Mouse (Mus musculus) liver, embryonic 14.5 days (tissue): ENCODE data around the gene Pik3ap1.

Experiments used
- CTCF ChIP-seq: IDR thresholded peaks from 2 replicates; pipeline ENCODE4 v1.5.1; 2016; ENCODE audit warnings: antibody characterized with exemption, low read depth, control low read depth
- EP300 ChIP-seq: IDR thresholded peaks from 2 replicates; pipeline ENCODE4 v1.6.1; 2016; ENCODE audit warnings: antibody characterized with exemption, low read depth

DNA sequence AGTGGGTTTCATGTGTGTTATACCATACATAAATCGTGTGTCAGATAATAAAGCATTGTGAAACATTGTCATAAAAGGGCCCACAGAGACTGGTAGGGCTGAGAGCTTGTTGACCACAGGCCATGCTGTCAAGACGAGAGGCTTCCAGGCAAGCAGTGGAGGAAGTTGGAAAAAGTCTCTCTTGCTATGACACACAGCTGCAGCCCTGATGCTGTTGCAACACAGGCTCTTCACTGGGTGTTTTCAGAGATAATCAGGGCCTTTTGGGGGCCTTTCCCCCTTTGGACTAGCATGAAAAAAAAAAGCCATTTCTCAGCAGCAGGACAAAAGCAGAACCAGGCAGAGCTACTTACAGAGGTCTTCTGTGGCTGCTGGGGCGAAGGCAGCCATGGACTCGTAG, 63.8 kb downstream of the Pik3ap1 start:
- TF ChIP-seq CTCF (no peak), EP300 (no peak)
